Mouse (Mus musculus): Measurements from ENCODE around the gene Tmem59l. TPM values are rescaled to one million over a fixed set of nuclear protein-coding genes. Genes with fewer than 3 reads are reported as not detected.

Gene Tmem59l
- total RNA-seq, 2 experiments from 2014 or later: not detected

DNA sequence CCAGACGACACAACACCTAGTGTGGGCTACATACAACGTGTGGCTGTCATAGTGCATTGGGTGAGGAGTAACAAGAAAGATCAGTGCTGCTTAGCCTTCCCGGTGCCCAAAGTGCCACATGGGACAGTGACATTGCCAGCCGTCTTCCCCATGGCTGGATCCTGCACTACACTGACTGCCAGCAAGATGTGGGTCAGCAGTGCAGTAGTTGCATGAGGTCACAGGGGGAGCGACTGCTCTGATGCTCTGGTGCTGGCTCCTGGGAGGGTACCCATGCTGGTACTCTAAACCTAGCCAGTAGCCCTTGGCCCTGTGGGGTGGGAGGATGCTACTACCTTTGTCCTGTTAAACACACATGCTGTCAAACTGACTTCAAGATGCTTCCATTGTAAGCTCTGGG is 27.0 kb downstream of the Tmem59l start:
- DNase-seq: no peak

DNA sequence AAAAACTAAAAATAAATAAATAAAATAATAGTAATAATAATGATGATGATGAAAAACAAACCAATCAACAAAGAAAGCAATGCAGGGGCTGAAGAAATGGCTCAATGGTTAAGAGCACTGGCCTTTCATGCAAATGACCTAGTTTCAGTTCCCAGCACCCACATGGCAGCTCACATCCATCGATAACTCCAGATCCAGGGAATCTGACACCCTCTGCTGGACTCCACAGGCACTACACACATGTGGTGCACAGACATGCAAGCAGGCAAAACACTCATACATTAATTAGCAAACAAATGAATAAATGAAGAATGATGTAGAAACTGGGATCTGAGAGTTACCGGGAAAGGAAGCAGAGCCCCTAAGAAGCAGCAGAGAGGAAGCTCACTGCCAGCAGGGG is 27.5 kb downstream of the Tmem59l start:
- DNase-seq: no peak

DNA sequence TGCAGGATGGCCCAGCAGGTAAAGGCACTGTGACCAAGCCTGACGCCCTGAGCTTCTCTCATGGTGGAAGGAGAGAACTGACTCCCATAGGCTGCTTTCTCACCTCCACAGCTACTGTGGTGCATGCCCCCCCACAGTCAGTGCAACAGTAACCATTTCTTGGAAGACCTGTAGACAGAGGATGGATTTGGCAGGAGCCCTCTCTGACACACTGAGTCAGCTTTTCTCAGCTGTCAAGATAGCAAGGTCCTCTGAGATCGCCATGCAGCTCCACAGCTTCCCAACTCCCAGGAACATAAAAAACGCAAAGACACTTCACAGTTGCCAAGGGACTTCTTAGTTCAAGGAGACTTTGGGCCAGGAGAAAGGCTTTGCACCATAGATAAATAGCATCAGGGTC is 28.7 kb downstream of the Tmem59l start:
- no peak for DNase-seq

DNA sequence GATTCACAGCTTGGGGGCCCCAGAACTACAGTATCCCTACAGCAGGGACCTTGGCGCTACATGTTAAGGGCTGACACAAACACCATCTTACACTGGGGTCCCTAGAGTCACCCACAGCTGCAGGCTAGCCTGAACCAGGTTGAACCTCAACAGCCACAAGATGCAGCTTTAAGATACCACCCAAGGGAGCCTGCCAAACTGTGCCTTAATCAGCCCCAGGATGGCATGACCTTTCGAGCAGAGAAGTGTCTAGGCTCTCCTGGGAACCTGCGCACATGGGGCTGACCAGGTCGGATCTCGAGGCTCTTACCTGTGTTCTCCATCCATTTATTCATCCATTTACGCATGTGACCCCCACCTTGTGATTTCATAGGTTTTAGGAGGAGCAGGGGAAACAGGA is 29.3 kb downstream of the Tmem59l start:
- no peak for DNase-seq

DNA sequence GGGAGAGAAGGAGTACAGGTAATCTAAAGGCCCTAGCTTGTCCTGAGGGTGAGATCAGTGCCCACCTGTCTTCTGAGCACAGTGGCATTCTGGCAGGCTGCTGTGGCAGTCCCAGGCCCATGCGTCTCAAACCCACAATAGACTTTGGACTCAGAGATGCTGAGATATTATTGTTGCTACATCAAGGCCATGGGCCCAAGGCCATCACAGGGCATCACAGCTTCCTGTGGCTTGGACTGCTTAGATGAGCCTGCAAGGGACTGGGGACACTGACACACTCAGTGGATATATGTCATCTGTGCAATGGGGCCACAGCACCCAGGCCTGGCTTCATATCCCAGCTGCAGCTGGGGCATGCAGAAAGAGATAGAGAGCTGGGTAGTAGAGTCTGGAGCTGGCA is 30.2 kb downstream of the Tmem59l start:
- no peak for DNase-seq

DNA sequence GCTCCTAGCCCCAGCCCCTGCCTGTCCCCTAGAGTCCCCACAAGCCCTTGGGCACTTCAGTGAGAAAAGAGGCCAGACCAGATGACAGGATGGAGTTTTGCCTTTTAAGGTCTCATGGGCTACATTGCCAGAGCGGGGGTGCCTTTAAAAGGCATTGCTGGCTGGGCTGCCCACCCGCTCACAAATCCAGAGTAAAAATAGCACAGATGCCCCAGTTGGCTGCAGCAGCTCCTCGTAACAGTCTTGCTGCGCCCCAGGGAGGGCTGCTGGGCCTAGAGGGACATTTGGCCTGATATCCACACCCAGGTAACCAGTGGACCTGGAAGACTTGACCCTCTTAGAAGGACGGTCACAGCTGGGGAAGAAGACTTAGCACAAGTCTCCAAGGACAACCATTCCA is 33.3 kb downstream of the Tmem59l start:
- DNase-seq: peak; percentile 43

DNA sequence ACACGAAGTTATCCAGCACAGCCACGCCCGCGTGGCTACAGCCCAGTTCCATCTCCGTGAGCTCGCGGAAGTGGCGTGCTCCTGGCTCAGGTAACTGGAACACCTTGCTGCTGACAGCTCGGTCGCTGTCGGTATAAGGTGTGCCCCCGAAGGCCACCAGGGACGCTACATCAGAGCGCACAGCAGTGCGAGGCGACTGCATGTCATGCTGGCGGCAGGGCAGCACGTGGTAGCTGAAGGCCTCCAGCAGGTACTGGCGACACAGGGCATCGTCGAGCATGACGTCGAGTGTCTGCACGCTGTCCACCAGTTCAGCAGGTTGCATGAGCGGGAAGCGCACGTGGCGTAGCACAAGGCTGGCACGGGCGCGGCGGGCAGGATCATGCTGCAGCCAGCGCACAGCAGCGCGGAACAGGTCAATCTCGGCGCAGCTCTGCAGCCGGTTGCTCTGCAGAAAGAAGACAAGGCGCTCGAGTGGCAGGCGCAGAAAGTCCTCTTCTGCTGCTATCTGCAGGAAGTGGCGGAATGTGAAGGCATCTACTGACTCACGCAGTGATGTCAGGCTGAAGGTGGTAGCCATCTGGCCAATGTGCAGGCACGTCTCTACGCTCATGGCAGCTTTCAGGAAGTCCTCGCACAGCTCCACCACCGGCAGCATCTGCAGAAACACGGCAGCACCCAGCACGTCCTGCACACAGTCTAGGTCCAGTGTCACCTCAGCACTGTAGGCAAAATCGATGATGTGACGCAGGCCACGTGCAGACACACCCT is 34.8 kb downstream of the Tmem59l start:
- DNase-seq: no peak

DNA sequence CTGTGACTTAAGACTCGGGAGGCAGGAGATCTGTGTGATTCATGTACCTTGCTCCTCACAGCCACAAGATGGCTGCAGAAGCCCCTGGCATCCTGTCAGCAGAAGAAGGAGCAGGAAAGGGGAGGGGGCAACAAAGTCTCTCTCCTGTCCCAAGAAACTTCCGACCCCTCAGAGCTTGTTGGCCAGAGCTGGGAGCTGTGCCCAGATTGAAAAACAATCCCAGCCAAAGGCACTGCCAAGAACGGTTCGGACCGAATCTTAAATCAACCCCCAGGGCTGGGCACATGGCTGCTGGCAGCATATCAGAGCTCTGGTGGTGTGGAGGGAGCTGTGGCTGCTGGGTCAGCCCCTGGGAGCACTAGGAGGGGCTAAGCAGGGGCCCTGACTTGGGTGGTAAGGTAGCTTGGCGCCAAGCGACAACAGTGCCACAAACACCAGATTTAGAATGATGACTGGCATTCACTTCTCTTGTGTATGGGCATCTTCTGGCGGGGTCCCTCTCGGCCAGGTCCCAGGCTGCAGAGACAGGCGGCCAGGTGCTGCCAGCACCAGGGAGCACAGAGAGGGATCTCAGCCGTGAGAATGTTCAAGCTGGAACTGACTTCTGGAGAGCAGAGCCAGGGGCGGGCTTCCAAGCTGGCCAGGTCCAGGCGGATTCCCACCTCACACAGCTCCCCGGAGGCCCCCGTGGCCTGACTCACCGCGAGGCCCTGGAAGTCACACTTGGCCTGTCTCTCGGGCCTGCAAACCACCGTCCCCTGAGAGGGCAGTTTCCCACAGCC is 39.3 kb downstream of the Tmem59l start:
- peak; percentile 71 for DNase-seq

DNA sequence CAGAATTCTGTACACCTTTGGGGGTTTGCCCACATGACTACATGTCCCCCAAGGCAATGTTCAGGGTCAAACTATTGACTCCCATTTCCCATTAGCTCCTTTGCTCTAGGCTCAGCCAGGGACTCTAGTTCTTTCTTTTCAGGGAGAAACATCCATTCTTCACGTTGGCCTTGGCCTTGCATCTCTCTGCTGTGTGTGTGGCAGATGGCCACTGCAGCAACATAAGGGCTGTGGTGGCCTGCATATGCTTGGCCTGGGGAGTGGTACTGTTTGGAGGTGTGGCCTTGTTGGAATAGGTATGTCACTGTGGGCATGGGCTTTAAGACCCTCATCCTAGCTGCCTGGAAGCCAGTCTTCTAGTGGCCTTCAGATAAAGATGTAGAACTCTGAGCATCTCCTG is 41.2 kb downstream of the Tmem59l start:
- DNase-seq: no peak

DNA sequence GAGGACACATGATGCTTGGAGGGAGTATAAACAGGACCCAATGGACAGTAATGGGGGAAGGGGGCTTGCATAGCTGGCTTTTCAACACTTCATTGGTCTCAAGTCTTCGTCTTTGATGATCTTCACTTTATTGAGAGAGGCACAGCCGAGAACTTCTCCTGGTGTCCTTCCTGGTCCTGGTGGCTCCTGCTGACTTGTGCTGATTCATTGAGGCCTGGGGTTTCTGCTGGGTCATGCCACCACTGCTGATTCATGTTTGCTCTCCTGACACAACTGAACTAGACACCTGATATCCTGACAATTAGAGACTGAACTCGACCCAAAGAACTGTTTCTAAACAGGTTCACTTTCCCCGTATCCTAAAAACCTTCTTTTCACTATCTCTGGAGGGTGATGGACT is 43.8 kb downstream of the Tmem59l start:
- DNase-seq: no peak

DNA sequence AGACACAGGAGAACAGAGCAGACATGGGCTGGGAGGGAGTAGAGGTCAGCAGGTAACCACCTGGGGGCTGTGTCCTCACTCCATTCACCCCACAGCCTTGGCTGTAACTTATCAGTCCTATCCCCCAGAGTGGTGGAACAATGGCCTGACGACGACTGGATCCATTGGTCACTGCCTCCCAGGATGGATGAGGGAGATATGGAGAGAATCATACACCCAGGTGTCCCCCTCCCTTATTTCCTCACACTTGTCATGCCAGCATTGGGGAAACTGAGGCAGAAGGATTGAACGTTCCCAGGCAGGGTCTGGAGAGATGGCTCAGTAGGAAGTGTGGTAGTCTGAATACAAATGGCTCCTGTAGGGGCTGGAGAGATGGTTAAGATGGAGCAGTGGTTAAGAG is 45.6 kb downstream of the Tmem59l start:
- no peak for DNase-seq

DNA sequence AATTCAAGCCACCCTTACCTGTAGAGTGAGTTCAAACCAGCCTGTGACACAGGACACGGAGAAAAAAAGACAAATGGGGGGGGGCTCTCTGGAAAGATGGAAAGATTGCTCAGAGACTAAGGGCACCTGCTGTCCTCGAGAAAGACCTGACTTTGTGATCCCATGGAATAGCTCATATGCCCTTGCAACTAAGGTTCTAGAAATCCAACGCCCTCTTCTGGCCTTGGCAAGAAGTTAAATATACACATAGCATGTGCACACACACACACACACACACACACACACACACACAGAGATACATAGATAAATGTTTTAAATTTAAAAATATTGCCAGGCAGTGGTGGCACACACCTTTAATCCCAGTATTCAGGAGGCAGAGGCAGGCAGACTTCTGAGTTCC is 46.9 kb downstream of the Tmem59l start:
- DNase-seq: no peak

DNA sequence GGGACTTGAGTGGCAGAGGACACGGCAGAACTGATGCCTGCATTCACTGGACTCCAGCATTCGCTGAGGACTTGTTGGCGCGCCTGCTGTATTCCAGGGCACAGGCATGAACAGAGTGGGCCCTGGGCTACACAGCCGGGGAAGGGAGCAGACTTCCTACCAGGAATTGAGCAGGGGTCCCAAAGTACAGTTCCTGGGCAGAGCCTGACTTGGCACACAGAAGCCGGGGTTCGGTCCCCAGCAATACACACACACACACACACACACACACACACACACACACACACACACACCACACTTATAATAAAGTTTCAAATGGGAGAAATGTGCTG is 47.3 kb downstream of the Tmem59l start:
- DNase-seq: no peak

DNA sequence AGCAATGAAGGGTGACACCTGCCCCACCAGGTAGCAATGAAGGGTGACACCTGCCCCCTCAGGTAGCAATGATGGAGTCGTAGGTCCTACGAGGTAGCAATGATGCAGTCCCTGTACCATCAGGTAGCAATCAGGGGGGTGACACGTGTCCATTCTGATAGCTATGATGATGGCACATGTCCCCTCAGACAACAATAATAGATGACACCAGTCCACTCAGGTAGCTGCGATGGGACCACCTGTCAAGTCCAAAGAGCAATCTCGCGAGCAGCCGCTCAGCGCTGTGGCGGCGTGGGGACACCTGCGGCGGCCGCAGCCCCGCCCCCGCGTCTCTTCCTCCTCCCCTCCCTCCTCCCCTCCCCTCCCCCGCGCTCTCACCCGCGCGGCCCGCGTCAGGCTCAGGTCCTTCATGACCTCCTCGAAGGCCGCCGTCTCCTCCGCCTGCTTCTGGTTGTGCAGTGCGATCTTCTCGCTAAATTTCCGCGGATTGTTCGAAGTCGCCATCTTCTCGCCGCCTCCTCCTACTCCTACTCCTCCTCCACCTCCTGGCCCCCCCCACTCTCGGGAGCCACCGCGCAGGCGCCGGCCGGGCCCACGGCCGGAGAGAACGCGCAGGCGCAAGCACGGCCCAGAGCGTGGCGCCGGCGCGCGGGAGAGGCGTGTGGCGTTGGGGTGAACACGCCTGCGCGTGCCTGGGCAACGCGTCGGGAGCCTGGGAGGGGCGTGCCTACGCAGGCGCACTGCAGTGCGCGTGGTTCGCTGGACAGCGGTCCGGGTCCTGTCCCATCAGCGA is 47.9 kb downstream of the Tmem59l start, which contains the start of gene Crtc1:
TSS of gene Crtc1 (minus strand) at position 525 of the 793 bp plus-strand sequence.
- peak; percentile 98 for DNase-seq

DNA sequence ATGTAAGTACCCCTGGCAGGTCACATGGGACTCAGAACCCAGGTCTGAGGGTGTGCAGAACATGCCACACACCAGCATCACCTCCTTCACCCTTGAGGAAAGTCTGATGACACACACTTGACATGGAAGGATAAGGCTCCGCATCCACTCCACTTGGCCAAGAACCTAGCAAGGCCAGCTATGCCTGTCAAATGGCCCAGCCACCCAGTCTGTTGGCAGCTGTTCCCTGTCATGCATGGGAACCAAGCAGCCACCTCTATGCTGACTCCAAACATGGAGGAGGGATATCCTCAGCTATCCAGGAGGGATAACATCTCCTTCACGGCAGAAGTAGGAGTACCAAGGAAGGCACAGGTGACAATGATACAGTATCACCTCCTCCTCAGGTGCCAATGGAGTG is 48.7 kb downstream of the Tmem59l start:
- DNase-seq: no peak

DNA sequence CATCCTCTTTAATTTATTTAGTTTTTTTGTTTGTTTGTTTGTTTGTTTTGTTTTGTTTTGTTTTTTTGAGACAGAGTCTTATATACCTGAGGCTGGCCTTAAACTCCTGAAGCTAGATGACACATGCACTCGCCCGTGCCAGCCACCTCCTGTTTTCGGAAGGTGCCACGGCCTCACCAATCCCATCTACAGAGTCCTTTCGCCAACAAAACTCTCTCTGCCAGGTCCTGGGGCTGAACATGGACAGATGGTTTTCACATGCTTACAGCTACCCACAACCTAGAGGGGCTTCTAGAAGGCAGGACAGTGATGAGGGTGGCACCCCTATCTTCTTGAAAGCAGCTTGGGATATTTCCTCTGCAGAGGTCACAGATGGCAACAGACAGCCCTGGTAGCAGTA is 52.0 kb downstream of the Tmem59l start:
- no peak for DNase-seq

Other genes with a start within 250 kb of the Tmem59l start
- gene Homer3, start 204.5 kb downstream of the Tmem59l start, total RNA-seq (2021): 1 to 10 TPM; 3.0 to 4.7 TPM
- gene Ddx49, start 184.9 kb downstream of the Tmem59l start, total RNA-seq (2021): 10 to 100 TPM; 26.9 to 30.7 TPM
- gene Cope, start 184.8 kb downstream of the Tmem59l start, total RNA-seq (2021): 100 to 1,000 TPM; 113 to 119 TPM
- 10 to 100 TPM; 13.8 to 15.8 TPM for gene Cers1, start 171.6 kb downstream of the Tmem59l start, total RNA-seq (2021)
- 1 to 10 TPM in 1 of 2 experiments, under 1 TPM in 1; 0.72 to 2.5 TPM for gene Gdf1, start 157.5 kb downstream of the Tmem59l start, total RNA-seq (2021)
- gene Upf1, start 134.1 kb downstream of the Tmem59l start, total RNA-seq (2021): 10 to 100 TPM; 28.9 to 29.5 TPM
- 10 to 100 TPM in 1 of 2 experiments, 1 to 10 TPM in 1; 5.9 to 14.7 TPM for gene Comp, start 113.8 kb downstream of the Tmem59l start, total RNA-seq (2021)
- 1 to 10 TPM; 6.1 to 6.4 TPM for gene Crtc1, start 47.8 kb downstream of the Tmem59l start, total RNA-seq (2021)
- 1 to 10 TPM; 4.9 to 6.1 TPM for gene Klhl26, start 10.4 kb downstream of the Tmem59l start, total RNA-seq (2021)
- 1 to 10 TPM; 1.7 to 3.8 TPM for gene Crlf1, start 5.8 kb upstream of the Tmem59l start, total RNA-seq (2021)
- 100 to 1,000 TPM; 112 to 120 TPM for gene Rex1bd, start 19.4 kb upstream of the Tmem59l start, total RNA-seq (2021)
- 100 to 1,000 TPM; 785 to 797 TPM for gene Uba52, start 23.4 kb upstream of the Tmem59l start, total RNA-seq (2021)
- 100 to 1,000 TPM; 100 to 104 TPM for gene Fkbp8, start 40.4 kb upstream of the Tmem59l start, total RNA-seq (2021)
- 10 to 100 TPM; 70.9 to 71.9 TPM for gene Kxd1, start 40.6 kb upstream of the Tmem59l start, total RNA-seq (2021)
- gene Ell, start 52.1 kb upstream of the Tmem59l start, total RNA-seq (2021): 10 to 100 TPM in 1 of 2 experiments, 1 to 10 TPM in 1; 8.1 to 19.3 TPM
- 10 to 100 TPM in 1 of 2 experiments, 1 to 10 TPM in 1; 4.7 to 10.3 TPM for gene Isyna1, start 107.0 kb upstream of the Tmem59l start, total RNA-seq (2021)
- gene Ssbp4, start 121.5 kb upstream of the Tmem59l start, total RNA-seq (2021): 10 to 100 TPM; 15.4 to 20.0 TPM
- gene Lrrc25, start 128.8 kb upstream of the Tmem59l start, total RNA-seq (2021): under 1 TPM; 0.54 to 0.56 TPM
- gene Gdf15, start 145.1 kb upstream of the Tmem59l start, total RNA-seq (2021): under 1 TPM in 1 of 2 experiments, not detected in 1; 0.33 TPM
- gene Pgpep1, start 173.0 kb upstream of the Tmem59l start, total RNA-seq (2021): 10 to 100 TPM; 18.6 to 22.6 TPM
- gene Lsm4, start 185.9 kb upstream of the Tmem59l start, total RNA-seq (2021): 10 to 100 TPM; 57.7 to 66.0 TPM
- 10 to 100 TPM; 54.5 to 68.6 TPM for gene Jund, start 211.6 kb upstream of the Tmem59l start, total RNA-seq (2021)
- gene Iqcn, start 216.1 kb upstream of the Tmem59l start, total RNA-seq (2021): not detected
- not detected for gene Gm3336, start 231.2 kb upstream of the Tmem59l start, total RNA-seq (2021)
- gene Pde4c, start 236.4 kb upstream of the Tmem59l start, total RNA-seq (2021): 1 to 10 TPM; 1.6 to 2.3 TPM

Measured in gastrocnemius, postnatal 25 days (tissue).